Mouse (Mus musculus) liver, embryonic 14.5 days (tissue): ENCODE measurements at regions not wholly inside any gene's neighbourhood (a gene's known extent, or its start where the extent isn't known, plus 50 kb on each side); places are given as distances from the start of the nearest gene placed in this dataset.

Experiments used
- CTCF ChIP-seq: IDR thresholded peaks from 2 replicates; pipeline ENCODE4 v1.5.1; 2016; ENCODE audit warnings: antibody characterized with exemption, low read depth, control low read depth
- EP300 ChIP-seq: IDR thresholded peaks from 2 replicates; pipeline ENCODE4 v1.6.1; 2016; ENCODE audit warnings: antibody characterized with exemption, low read depth

DNA sequence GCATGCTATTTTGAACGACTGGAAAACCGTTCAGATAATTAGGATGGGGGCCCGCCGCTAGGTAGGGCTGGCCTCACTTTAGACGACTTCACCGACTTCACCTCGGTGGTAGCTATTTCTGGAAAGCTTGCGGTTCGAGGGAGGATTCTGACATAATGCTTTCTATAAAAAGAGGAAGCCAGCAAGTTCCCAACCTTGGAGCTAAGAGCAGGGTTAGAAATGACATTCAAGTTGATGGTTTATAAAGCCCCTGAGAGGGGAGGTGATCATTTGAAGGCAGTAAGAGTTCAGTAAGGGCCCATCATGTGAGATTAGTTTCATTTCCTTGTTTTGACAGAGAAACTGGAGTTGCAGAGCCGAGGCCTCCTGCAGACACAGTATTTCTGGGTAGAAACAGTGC is 164.8 kb downstream of the Ackr3 start:
- no peak for TF ChIP-seq EP300
- no peak for TF ChIP-seq CTCF
